Mouse (Mus musculus) limb, embryonic 14.5 days (tissue): Measurements from ENCODE around the gene Mtch1. TPM values are rescaled to one million over a fixed set of nuclear protein-coding genes. Genes with fewer than 3 reads are reported as not detected.

Experiments
- ATAC-seq: fragments of 200-750 bp; cut with Nextera tagmentation; 2 replicates; pipeline ENCODE4 v1.8.0; 2017; ENCODE audit warnings: low read depth, moderate number of reproducible peaks, moderate TSS enrichment; ENCODE audit not compliant: low FRiP score
- DNase-seq: peaks from one replicate; pipeline ENCODE4 v3.0.0-alpha.2; 2015; ENCODE audit warnings: low spot score
- H3K27ac ChIP-seq: fragments of 300-500 bp; sonication (generic); replicated peaks from 2 replicates; pipeline ENCODE4 v1.5.1; 2014; ENCODE audit warnings: low read depth, mild to moderate bottlenecking, low read length, moderate library complexity, mixed read lengths
- H3K27me3 ChIP-seq: fragments of 300-500 bp; sonication (generic); 2 replicates; pipeline ENCODE4 v1.6.1; 2014; ENCODE audit warnings: low read length, mixed read lengths; ENCODE audit not compliant: control insufficient read depth, insufficient read depth
- H3K36me3 ChIP-seq: fragments of 300-500 bp; sonication (generic); 2 replicates; pipeline ENCODE4 v1.6.1; 2014; ENCODE audit warnings: mild to moderate bottlenecking, low read length, moderate library complexity, mixed read lengths; ENCODE audit not compliant: control insufficient read depth, insufficient read depth
- H3K4me1 ChIP-seq: fragments of 300-500 bp; sonication (generic); 2 replicates; pipeline ENCODE4 v1.6.1; 2014; ENCODE audit warnings: antibody characterized with exemption, low read length, mixed read lengths; ENCODE audit not compliant: control insufficient read depth, insufficient read depth
- H3K4me2 ChIP-seq: fragments of 300-500 bp; sonication (generic); replicated peaks from 2 replicates; pipeline ENCODE4 v1.6.1; 2014; ENCODE audit warnings: low read depth, mild to moderate bottlenecking, low read length, moderate library complexity; ENCODE audit not compliant: severe bottlenecking
- H3K4me3 ChIP-seq: fragments of 300-500 bp; sonication (generic); replicated peaks from 2 replicates; pipeline ENCODE4 v1.5.1; 2014; ENCODE audit warnings: low read length
- H3K9ac ChIP-seq: fragments of 300-500 bp; sonication (generic); 2 replicates; pipeline ENCODE4 v1.6.1; 2014; ENCODE audit warnings: mild to moderate bottlenecking, low read depth, low read length, moderate library complexity; ENCODE audit not compliant: severe bottlenecking
- H3K9me3 ChIP-seq: fragments of 300-500 bp; sonication (generic); 2 replicates; pipeline ENCODE4 v1.6.1; 2016; ENCODE audit warnings: low read length; ENCODE audit not compliant: control insufficient read depth
- POLR2A ChIP-seq: fragments of 200-500 bp; IDR thresholded peaks from 2 replicates; pipeline ENCODE4 v1.8.0; 2012; ENCODE audit warnings: inconsistent platforms, mild to moderate bottlenecking, moderate library complexity, borderline replicate concordance; ENCODE audit not compliant: insufficient read depth, insufficient read length; ENCODE audit errors: extremely low read depth
- WGBS: fragments of 180-500 bp; shearing (Covaris S2); extraction: QIAGEN DNeasy Blood & Tissue Kit; methylation state at CpG from one replicate; pipeline ENCODE4 v1.1.7; 2014; 5-methylcytosine and 5-hydroxymethylcytosine counted together
- polyA plus RNA-seq, 2 experiments: library from polyadenylated mRNA; depleted of rRNA in 1 of 2; stranded (reverse) in 1 of 2; unstranded in 1 of 2; fragments of >200 nt; fragmentation: Nextera tagmentation in 1 of 2; extraction: Ambion mirVana in 1 of 2; gene quantifications; 2 replicates each; pipeline versions ENCODE4 v1.2.1 to v1.2.3; 2012 to 2014

Mtch1 gene
- polyA plus RNA-seq, 2 experiments = 420 to 469 TPM

DNA sequence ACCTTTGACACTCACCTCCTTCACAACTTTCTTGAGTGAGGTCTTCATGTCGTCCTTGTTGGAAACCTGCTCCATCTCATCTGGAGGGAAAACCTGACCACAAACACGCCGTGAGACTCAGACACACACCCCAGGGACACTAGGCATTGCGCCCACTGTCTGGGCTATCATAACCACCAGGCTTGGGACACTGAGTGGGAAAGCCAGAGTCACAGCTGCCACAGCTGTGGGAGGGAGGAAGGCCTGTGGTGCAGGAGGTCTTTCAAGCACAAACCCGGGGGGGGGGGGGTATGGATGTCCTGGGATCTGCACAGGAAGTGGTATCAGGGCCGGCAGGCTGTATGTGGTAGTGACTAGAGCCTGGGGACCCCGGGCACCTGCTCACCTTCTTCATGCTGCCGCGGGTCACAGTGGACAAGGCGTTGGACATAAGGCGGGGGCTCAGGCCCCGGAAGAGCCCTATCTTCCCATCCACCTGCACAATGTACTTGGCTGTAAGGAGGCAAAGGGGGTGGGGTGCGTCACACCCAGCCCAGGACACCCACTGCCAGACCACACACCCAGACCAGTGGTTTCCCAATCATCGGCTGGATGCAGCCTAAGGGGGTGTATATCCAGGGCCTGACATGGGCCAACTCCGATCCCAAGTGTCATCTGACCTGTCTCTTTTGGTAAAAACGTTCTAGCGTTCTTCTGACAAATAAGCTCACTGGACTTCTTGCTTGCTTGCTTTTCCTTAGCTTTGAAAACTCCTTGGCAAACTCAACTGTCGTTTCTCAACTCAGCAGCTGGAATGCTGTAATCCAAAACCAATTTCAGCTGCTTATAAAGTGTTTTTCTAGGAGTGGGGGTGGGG, 7.1 kb downstream of the Mtch1 start:
- no peak for ATAC-seq
- Histone ChIP-seq H3K4me3 (no peak overlapping the region), H3K4me2 (peak overlapping the region; percentile 22; the same call in 1 of the 2 replicates), H3K9ac (no peak overlapping the region), H3K9me3 (no peaks in the 10 kb centered on the region), H3K36me3 (peaks cover 64% of the 10 kb centered on the region), H3K27me3 (no peaks in the 10 kb centered on the region), H3K27ac (peak overlapping the region; percentile 73), H3K4me1 (peaks cover 27% of the 10 kb centered on the region)
- peak; percentile 53 for DNase-seq
- TF ChIP-seq POLR2A = no peak
- WGBS = 68% methylated on average over 17 of the region's 18 CpGs

DNA sequence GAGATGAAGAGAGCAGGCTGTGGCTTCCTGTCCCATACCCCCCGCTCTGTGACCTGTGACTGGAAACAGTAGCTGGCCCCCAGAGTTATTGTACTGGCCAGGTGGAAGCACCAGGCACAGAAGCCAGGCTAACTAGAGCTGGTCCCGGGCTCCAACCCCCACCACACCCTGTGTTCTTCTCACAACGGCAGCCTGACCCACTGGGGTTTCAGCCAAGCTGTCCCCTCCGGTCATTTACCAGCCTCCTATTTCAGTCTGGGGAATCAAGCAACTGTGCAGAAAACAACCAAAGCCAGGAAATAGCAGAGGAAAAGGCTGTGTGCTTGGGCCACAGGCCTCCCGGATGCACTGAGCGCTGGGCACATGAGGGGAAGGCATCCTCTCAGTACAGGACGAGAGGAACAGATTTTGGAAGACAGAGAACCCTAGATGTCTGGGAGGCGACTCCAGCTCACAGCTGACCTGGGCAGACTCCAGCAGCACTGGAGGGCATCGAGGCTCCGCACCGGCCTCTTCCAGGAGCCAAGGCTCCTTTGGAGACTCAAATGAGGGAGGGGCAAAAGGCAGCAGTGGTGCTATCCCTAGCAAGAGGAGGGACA, 8.5 kb downstream of the Mtch1 start:
- TF ChIP-seq POLR2A = no peak
- peaks cover 27% of the 10 kb centered on the region for H3K4me1 ChIP-seq
- no peaks in the 10 kb centered on the region for H3K27me3 ChIP-seq
- WGBS = 79% methylated on average over 11 of the region's 11 CpGs
- peak overlapping the region; percentile 19; the same call in 1 of the 2 replicates for H3K27ac ChIP-seq
- no peak overlapping the region for H3K4me2 ChIP-seq
- H3K9ac ChIP-seq = no peak overlapping the region; the same call in 1 of the 2 replicates
- no peak for DNase-seq
- ATAC-seq = no peak
- H3K9me3 ChIP-seq = no peaks in the 10 kb centered on the region
- no peak overlapping the region for H3K4me3 ChIP-seq
- H3K36me3 ChIP-seq = peaks cover 64% of the 10 kb centered on the region

DNA sequence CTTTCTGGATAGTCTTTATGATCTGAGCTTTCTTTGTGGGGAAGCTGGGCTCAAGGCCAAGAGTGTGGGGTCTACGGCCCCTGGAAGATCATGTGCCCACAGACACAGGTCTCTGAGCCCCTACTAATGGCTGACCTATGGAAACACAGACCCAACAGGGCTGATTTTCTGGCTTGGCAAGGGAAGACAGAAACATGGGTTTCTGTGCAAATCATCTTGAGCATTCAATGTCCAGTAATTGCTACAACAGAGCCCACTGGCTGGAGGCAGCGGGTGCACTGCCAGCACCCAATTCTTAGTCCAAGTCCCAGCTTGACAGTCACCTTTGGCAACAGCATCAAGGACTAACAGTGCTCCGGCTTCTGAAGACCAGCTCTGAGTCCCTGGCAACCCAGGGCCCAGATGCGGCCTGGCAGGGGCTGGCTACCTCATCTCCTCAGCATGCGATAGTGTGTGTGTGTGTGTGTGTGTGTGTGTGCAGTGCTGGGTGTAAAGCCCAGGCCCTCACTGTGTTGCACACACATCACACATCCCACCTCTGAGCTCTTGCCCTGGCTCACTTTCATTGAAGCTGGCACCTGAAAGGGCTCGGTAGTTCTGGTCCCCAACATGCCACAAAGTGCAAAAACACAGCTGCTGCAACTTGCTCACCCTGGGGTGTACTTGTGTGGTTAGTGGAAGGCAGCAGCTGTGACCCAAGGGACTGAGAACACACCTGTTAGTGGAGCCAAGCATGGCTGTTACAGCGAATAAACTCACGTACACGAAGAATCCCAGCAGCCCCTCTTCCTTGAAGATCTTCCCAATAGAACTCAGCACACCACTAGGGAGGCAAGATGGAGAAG, 9.5 kb downstream of the Mtch1 start:
- H3K27me3 ChIP-seq = no peaks in the 10 kb centered on the region
- DNase-seq (no peak), ATAC-seq (no peak)
- H3K9me3 ChIP-seq = no peaks in the 10 kb centered on the region
- H3K4me1 ChIP-seq = peaks cover 27% of the 10 kb centered on the region
- no peak for TF ChIP-seq POLR2A
- peak overlapping the region; percentile 38; the same call in 1 of the 2 replicates for H3K27ac ChIP-seq
- WGBS = 84% methylated on average over 9 of the region's 9 CpGs
- H3K36me3 ChIP-seq = peaks cover 71% of the 10 kb centered on the region
- H3K4me3 ChIP-seq = no peak overlapping the region
- H3K9ac ChIP-seq = no peak overlapping the region
- no peak overlapping the region for H3K4me2 ChIP-seq

DNA sequence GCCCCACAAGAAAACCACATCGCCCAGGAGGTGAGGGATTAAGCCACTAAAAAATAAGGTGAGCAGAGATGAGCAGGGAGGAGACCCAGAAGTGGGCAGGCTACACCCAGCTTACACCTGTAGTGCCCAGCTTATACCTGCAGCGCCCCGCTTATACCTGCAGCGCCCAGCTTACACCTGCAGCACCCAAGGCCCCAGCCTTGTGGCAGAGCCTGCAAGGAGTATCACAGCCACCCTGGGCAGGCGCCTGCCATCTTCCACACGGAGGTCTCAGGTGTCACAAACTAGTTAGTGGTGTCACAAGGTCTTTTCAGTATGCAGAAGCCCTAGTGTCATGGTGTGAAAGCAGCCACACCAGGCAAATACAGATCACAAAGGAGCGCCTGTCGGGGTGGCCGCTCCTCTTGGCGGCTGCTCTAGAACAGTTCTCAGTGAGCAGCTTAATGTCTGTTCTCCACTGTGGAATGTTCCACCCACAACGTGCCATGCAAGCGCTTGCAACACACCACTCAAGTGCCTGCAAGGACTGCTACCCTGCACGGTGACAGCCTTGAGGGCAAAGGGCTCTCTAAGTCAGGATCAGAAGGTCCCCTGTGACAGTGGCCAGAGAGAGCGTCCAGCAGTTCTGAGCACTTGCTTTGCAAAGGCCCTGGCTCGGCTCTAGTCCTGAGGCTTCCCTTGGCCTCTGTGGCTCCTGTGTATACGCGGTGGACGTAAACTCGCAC, 11.3 kb downstream of the Mtch1 start:
- 88% methylated on average over 19 of the region's 19 CpGs for WGBS
- no peak overlapping the region for H3K27ac ChIP-seq
- DNase-seq = no peak
- no peak overlapping the region for H3K9ac ChIP-seq
- H3K36me3 ChIP-seq = peaks cover 89% of the 10 kb centered on the region
- H3K4me2 ChIP-seq = no peak overlapping the region
- no peak overlapping the region for H3K4me3 ChIP-seq
- no peaks in the 10 kb centered on the region for H3K27me3 ChIP-seq
- peaks cover 14% of the 10 kb centered on the region for H3K4me1 ChIP-seq
- ATAC-seq = no peak
- no peak for TF ChIP-seq POLR2A
- no peaks in the 10 kb centered on the region for H3K9me3 ChIP-seq

DNA sequence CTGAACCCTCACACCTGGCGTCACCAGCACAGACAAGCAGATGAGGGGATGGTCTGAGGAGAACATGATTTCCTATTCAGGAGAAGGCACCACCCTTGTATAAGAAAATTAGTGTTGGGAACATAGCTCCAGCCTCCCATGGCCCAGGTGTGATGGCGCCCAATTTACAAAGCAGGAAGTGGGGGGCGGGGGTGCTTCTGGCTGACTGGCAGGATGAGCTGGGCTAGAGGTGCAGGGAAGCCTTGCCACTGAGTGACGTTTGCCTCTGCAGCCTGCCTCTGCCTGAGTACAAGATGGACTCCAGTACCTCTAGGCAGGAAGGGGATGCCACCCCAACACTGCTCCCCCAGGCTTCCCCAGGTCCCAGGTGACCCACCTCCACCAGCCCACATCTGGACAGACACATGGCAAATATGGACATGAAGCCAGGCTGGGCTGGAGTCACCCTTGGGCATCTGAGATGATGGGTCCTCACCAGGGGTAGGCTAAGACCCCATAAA, 15.5 kb downstream of the Mtch1 start:
- TF ChIP-seq POLR2A = no peak
- Histone ChIP-seq H3K36me3 (peaks cover 68% of the 10 kb centered on the region), H3K27ac (no peak overlapping the region), H3K4me3 (no peak overlapping the region), H3K27me3 (peaks cover 4% of the 10 kb centered on the region), H3K9me3 (no peaks in the 10 kb centered on the region), H3K4me2 (no peak overlapping the region), H3K4me1 (peaks cover under 1% of the 10 kb centered on the region; the same call in 1 of the 2 replicates), H3K9ac (no peak overlapping the region)
- DNase-seq (no peak), ATAC-seq (no peak)
- 78% methylated on average over 4 of the region's 4 CpGs for WGBS
